9 mouse cellular contexts compared by ENCODE assay signal in the genomic region with DNA sequence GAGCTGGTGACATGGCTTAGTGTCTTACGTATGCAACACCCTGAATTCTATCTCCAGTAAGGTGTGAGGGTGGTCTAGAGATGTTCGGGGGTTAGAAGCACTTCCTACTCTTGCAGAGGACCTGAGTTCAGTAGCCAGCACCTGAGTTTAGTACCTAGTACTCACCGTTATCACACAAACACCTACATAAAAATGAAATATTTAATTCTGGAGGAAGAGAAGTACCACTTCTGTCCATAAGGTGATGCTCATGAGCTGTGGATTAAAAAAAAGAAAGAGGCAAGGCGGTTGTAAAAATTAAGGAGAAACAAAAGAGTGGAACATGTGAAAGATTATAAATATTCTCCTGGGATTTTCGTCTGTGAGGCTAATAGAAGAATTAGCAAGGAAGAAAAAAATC. TPM values are rescaled to one million over a fixed set of nuclear protein-coding genes. Genes with fewer than 3 reads are reported as not detected.
A peak's percentile ranks its signal among the peaks of the same experiment; 100 is the strongest.
DNase-seq lines count a peak whose midpoint lies in the region; ATAC-seq and TF ChIP-seq lines count a peak whose summit lies in the region.
"Had no signal": no experiment of that assay in that cellular context is flagged by ENCODE, and none has a peak within 500 bp of the region (broad histone marks: within the 10 kb centered on the region; RNA-seq: fewer than 3 reads in every experiment).

No protein-coding gene starts in this region.

- H3K9me3 ChIP-seq in heart, embryonic 12.5 days (replicated peaks) = no peaks in the 10 kb centered on the region

- 26% methylated on average over 5 of the region's 5 CpGs for WGBS in heart, embryonic 12.5 days

- no peak for ATAC-seq in heart, embryonic 12.5 days (ENCODE audit: insufficient number of reproducible peaks, low FRiP score)
- peak; percentile 66 for ATAC-seq in megakaryocyte progenitor cell, adult 5-6 weeks (replicated peaks; ENCODE audit: poor library complexity)

- H3K4me2 ChIP-seq in heart, embryonic 12.5 days = no peak overlapping the region

- no peak for DNase-seq in left cerebral cortex, adult 2 months (ENCODE audit: extremely low spot score in 1 of 2, low spot score in 2 of 2)
- DNase-seq in left cerebral cortex, postnatal 10 days (ENCODE audit: extremely low spot score in 1 of 2, low spot score in 2 of 2) = no peak
- DNase-seq in brain, embryonic 14.5 days (ENCODE audit: low read depth) = peak; percentile 61
- DNase-seq in layer of hippocampus, adult 8-10 months (ENCODE audit: low spot score in 2 of 2) = no peak
- no peak for DNase-seq in layer of hippocampus, postnatal 36 days
- no peak for DNase-seq in adrenal gland, adult 8-10 months

- H3K4me3 ChIP-seq in left cerebral cortex, adult 2 months = no peak overlapping the region
- H3K4me3 ChIP-seq in heart, embryonic 12.5 days = no peak overlapping the region

- H3K4me1 ChIP-seq in heart, embryonic 12.5 days (replicated peaks) = peaks cover 28% of the 10 kb centered on the region

- H3K27me3 ChIP-seq in heart, embryonic 12.5 days (replicated peaks) = no peaks in the 10 kb centered on the region

- peak; percentile 93 for TF ChIP-seq CTCF in left cerebral cortex, adult 2 months (IDR thresholded peaks at IDR 0.05)
- TF ChIP-seq CTCF in brain, embryonic 14.5 days (IDR thresholded peaks at IDR 0.05; ENCODE audit: borderline replicate concordance, extremely low read depth, insufficient read depth, insufficient read length) = no peak

- H3K36me3 ChIP-seq in heart, embryonic 12.5 days = no peaks in the 10 kb centered on the region

- intact Hi-C loops in left cerebral cortex, adult 2 months (cut with DNase I) = loop anchor here (2.0 to 5.0 kb wide), 3 partner anchors 66 to 164 kb away; no protein-coding TSS in a partner anchor
- intact Hi-C loops in left cerebral cortex, postnatal 10 days (cut with DNase I) = loop anchor here (2.0 kb wide), 1 partner anchor 60 kb away; no protein-coding TSS in a partner anchor

- H3K27ac ChIP-seq in left cerebral cortex, adult 2 months = no peak overlapping the region
- H3K27ac ChIP-seq in heart, embryonic 12.5 days (ENCODE audit: poor library complexity, severe bottlenecking) = peak overlapping the region; percentile 64; the same call in 1 of the 2 replicates

- H3K9ac ChIP-seq in heart, embryonic 12.5 days = no peak overlapping the region

- TF ChIP-seq POLR2A in brain, embryonic 14.5 days (IDR thresholded peaks at IDR 0.05; ENCODE audit: borderline replicate concordance, extremely low read depth, insufficient read depth, insufficient read length, poor library complexity, severe bottlenecking) = no peak

RNA-seq across cellular contexts. Expression of a gene that starts 2.1 kb away (rescaled TPM):
- 10 to 100 TPM; 80.3 to 80.6 TPM for total RNA-seq in left cerebral cortex, adult 2 months (2021)
- 100 to 1,000 TPM; 249 to 260 TPM for total RNA-seq in left cerebral cortex, postnatal 10 days (2021)
- 115 and 127 TPM in 2 replicates for polyA plus RNA-seq in brain, embryonic 14.5 days (2012; rRNA removed)
- 7.3 and 8.7 TPM in 2 replicates for polyA plus RNA-seq in heart, embryonic 12.5 days (2016; fragmentation: Nextera tagmentation; extraction: Ambion mirVana)
- total RNA-seq in megakaryocyte progenitor cell, adult 5-6 weeks (2015) = not detected in 2 replicates
- total RNA-seq in megakaryocyte progenitor cell, adult 5-6 weeks (2017) = not detected in 2 replicates
- total RNA-seq in layer of hippocampus, adult 8-10 months (2022) = 10 to 100 TPM; 49.8 to 78.3 (median 70.4) TPM
- 10 to 100 TPM; 75.8 to 86.1 TPM for total RNA-seq in layer of hippocampus, postnatal 36 days (2021)
- under 1 TPM in 2 of 4 experiments, not detected in 2; 0.44 to 0.70 TPM for total RNA-seq in adrenal gland, adult 8-10 months (2022)

RNA-seq across cellular contexts. Expression of a gene that starts 9.1 kb away (rescaled TPM):
- total RNA-seq in left cerebral cortex, adult 2 months (2021) = under 1 TPM; 0.33 to 0.63 TPM
- 1 to 10 TPM in 1 of 2 experiments, under 1 TPM in 1; 0.99 to 2.0 TPM for total RNA-seq in left cerebral cortex, postnatal 10 days (2021)
- polyA plus RNA-seq in brain, embryonic 14.5 days (2012; rRNA removed) = 2.0 TPM in 2 replicates
- polyA plus RNA-seq in heart, embryonic 12.5 days (2016; fragmentation: Nextera tagmentation; extraction: Ambion mirVana) = 9.3 and 9.8 TPM in 2 replicates
- not detected in 2 replicates for total RNA-seq in megakaryocyte progenitor cell, adult 5-6 weeks (2015)
- not detected in 2 replicates for total RNA-seq in megakaryocyte progenitor cell, adult 5-6 weeks (2017)
- under 1 TPM in 2 of 4 experiments, not detected in 2; 0.31 to 0.40 TPM for total RNA-seq in layer of hippocampus, adult 8-10 months (2022)
- total RNA-seq in layer of hippocampus, postnatal 36 days (2021) = not detected
- total RNA-seq in adrenal gland, adult 8-10 months (2022) = 10 to 100 TPM in 2 of 4 experiments, 1 to 10 TPM in 2; 7.4 to 14.4 (median 10.0) TPM

RNA-seq across cellular contexts. Expression of a gene that starts 57.1 kb away (rescaled TPM):
- not detected for total RNA-seq in left cerebral cortex, adult 2 months (2021)
- total RNA-seq in left cerebral cortex, postnatal 10 days (2021) = not detected
- polyA plus RNA-seq in brain, embryonic 14.5 days (2012; rRNA removed) = 0.25 and 0.75 TPM in 2 replicates
- not detected in 2 replicates for polyA plus RNA-seq in heart, embryonic 12.5 days (2016; fragmentation: Nextera tagmentation; extraction: Ambion mirVana)
- not detected in 2 replicates for total RNA-seq in megakaryocyte progenitor cell, adult 5-6 weeks (2015)
- not detected in 2 replicates for total RNA-seq in megakaryocyte progenitor cell, adult 5-6 weeks (2017)
- total RNA-seq in layer of hippocampus, adult 8-10 months (2022) = not detected
- not detected for total RNA-seq in layer of hippocampus, postnatal 36 days (2021)
- not detected for total RNA-seq in adrenal gland, adult 8-10 months (2022)
- polyA plus RNA-seq: cortical plate, adult 2 months had no signal

Comparison
In these comparisons a context has a peak if more than half of its experiments do, and no peak if none do; other contexts are left out.
1. RNA of a gene that starts 2.1 kb away (total RNA-seq): 249 to 260 TPM in left cerebral cortex, postnatal 10 days, 75.8 to 86.1 TPM in layer of hippocampus, postnatal 36 days, 80.3 to 80.6 TPM in left cerebral cortex, adult 2 months and 49.8 to 78.3 TPM in layer of hippocampus, adult 8-10 months; 0.44 to 0.70 TPM in adrenal gland, adult 8-10 months and not detected in megakaryocyte progenitor cell, adult 5-6 weeks; every median in the first group is over 10 times any median in the second.